Mouse (Mus musculus): ENCODE results near the gene Mup4.
"Not testable (repeated sequence)": the region's sequence is repeated elsewhere in the genome, so short reads cannot be mapped to it uniquely, and the experiment has no call there.

The Mup4 gene

GRCm38 (mm10) chr4:59960610-59961009, at the start of gene Mup4:
TSS of gene Mup4 (minus strand) at chr4:59960710.
- no peak for DNase-seq (ENCODE audit: low read depth, low spot score)

GRCm38 (mm10) chr4:59997894-59998293, 37.4 kb upstream of the Mup4 start:
- not testable (repeated sequence) for DNase-seq (ENCODE audit: low read depth, low spot score)

- DNase-seq (ENCODE audit: low read depth, low spot score): no peak
Measured at GRCm38 (mm10) chr4:59963405-59964344, 3.2 kb upstream of the Mup4 start, which contains the start of gene Mup6. TSS of gene Mup6 (plus strand) at chr4:59964294.

GRCm38 (mm10) chr4:59937543-59937942, 23.0 kb downstream of the Mup4 start:
- no peak for DNase-seq (ENCODE audit: low read depth, low spot score)

GRCm38 (mm10) chr4:59932505-59933281, 27.8 kb downstream of the Mup4 start:
- peak; percentile 32 for DNase-seq (ENCODE audit: low read depth, low spot score)

GRCm38 (mm10) chr4:59928347-59928746, 32.2 kb downstream of the Mup4 start:
- peak; percentile 91 for DNase-seq (ENCODE audit: low read depth, low spot score)

GRCm38 (mm10) chr4:59927666-59928065, 32.8 kb downstream of the Mup4 start:
- DNase-seq (ENCODE audit: low read depth, low spot score): no peak

GRCm38 (mm10) chr4:59925082-59925481, 35.4 kb downstream of the Mup4 start:
- DNase-seq (ENCODE audit: low read depth, low spot score): no peak

- no peak for DNase-seq (ENCODE audit: low read depth, low spot score)
Measured at GRCm38 (mm10) chr4:59917966-59918365, 42.5 kb downstream of the Mup4 start.

GRCm38 (mm10) chr4:59914608-59915403, 45.7 kb downstream of the Mup4 start, which contains the start of gene Slc46a2:
TSS of gene Slc46a2 (minus strand) at chr4:59915056.
- peak; percentile 46 for DNase-seq (ENCODE audit: low read depth, low spot score)

- no peak for DNase-seq (ENCODE audit: low read depth, low spot score)
Measured at GRCm38 (mm10) chr4:59908785-59909184, 51.7 kb downstream of the Mup4 start.

- DNase-seq (ENCODE audit: low read depth, low spot score): no peak
Measured at GRCm38 (mm10) chr4:59907657-59908230, 52.8 kb downstream of the Mup4 start.

GRCm38 (mm10) chr4:59907092-59907491, 53.4 kb downstream of the Mup4 start:
- no peak for DNase-seq (ENCODE audit: low read depth, low spot score)
